Comparison of ENCODE assay signal across 8 mouse cellular contexts in genomic region chr15:73997197-73997940, GRCm38 (mm10).
DNase-seq lines count a peak whose midpoint lies in the region; ATAC-seq and TF ChIP-seq lines count a peak whose summit lies in the region.

No protein-coding gene starts in this region.

- intact Hi-C loops in heart, postnatal 10 days (cut with DNase I) = loop anchor here (2.0 to 5.0 kb wide), 2 partner anchors 415 to 537 kb away; no protein-coding TSS in a partner anchor

- no peak for ATAC-seq in heart, embryonic 12.5 days (ENCODE audit: insufficient number of reproducible peaks, low FRiP score)
- ATAC-seq in embryonic facial prominence, embryonic 11.5 days (replicated peaks; ENCODE audit: insufficient number of reproducible peaks, low FRiP score, low TSS enrichment, low read depth) = no peak
- peak; percentile 54 for ATAC-seq in hindbrain, embryonic 16.5 days
- no peak for ATAC-seq in limb, embryonic 11.5 days (ENCODE audit: insufficient number of reproducible peaks, low FRiP score, low TSS enrichment, low read depth)
- no peak for ATAC-seq in inflammation-experienced regulatory T-cells, adult 6 months

- no peak overlapping the region for H3K4me2 ChIP-seq in heart, embryonic 12.5 days
- no peak overlapping the region for H3K4me2 ChIP-seq in embryonic facial prominence, embryonic 11.5 days (ENCODE audit: low read depth, low read length)
- no peak overlapping the region for H3K4me2 ChIP-seq in hindbrain, embryonic 16.5 days (ENCODE audit: low read length)
- H3K4me2 ChIP-seq in limb, embryonic 11.5 days (ENCODE audit: low read depth, severe bottlenecking) = no peak overlapping the region

- H3K27ac ChIP-seq in heart, embryonic 12.5 days (ENCODE audit: poor library complexity, severe bottlenecking) = no peak overlapping the region
- no peak overlapping the region for H3K27ac ChIP-seq in embryonic facial prominence, embryonic 11.5 days (replicated peaks; ENCODE audit: low read depth, low read length)
- H3K27ac ChIP-seq in hindbrain, embryonic 16.5 days (ENCODE audit: low read depth, low read length) = peak overlapping the region; percentile 30; the same call in 1 of the 2 replicates
- no peak overlapping the region for H3K27ac ChIP-seq in limb, embryonic 11.5 days (replicated peaks; ENCODE audit: low read depth, low read length)
- H3K27ac ChIP-seq in olfactory bulb, adult 2 months (ENCODE audit: insufficient read depth, low read depth, low read length) = peak overlapping the region; percentile 47; the same call in 1 of the 2 replicates

- H3K27me3 ChIP-seq in heart, embryonic 12.5 days (replicated peaks) = peaks cover 48% of the 10 kb centered on the region
- no peaks in the 10 kb centered on the region for H3K27me3 ChIP-seq in embryonic facial prominence, embryonic 11.5 days (ENCODE audit: control insufficient read depth, insufficient read depth, low read length)
- peaks cover 6% of the 10 kb centered on the region; the same call in 1 of the 2 replicates for H3K27me3 ChIP-seq in hindbrain, embryonic 16.5 days (replicated peaks; ENCODE audit: control insufficient read depth, insufficient read depth, low read length)
- 0 out of 2 replicates have a peak, but pooled peaks cover 2% of the 10 kb centered on the region for H3K27me3 ChIP-seq in limb, embryonic 11.5 days (ENCODE audit: control insufficient read depth, insufficient read depth, low read length)

- H3K4me1 ChIP-seq in heart, embryonic 12.5 days (replicated peaks) = peaks cover 4% of the 10 kb centered on the region; the same call in 1 of the 2 replicates
- H3K4me1 ChIP-seq in embryonic facial prominence, embryonic 11.5 days (ENCODE audit: control insufficient read depth, insufficient read depth, low read length) = no peaks in the 10 kb centered on the region
- peaks cover 6% of the 10 kb centered on the region for H3K4me1 ChIP-seq in hindbrain, embryonic 16.5 days (ENCODE audit: control insufficient read depth, insufficient read depth, low read depth, low read length)
- no peaks in the 10 kb centered on the region for H3K4me1 ChIP-seq in limb, embryonic 11.5 days (ENCODE audit: control insufficient read depth, insufficient read depth, low read length)
- peaks cover 30% of the 10 kb centered on the region for H3K4me1 ChIP-seq in olfactory bulb, adult 2 months (ENCODE audit: control insufficient read depth, insufficient read depth, low read length)

- peak; percentile 32 to 54 for DNase-seq in heart, postnatal 10 days
- peak; percentile 77 for DNase-seq in adrenal gland, postnatal 25 days
- peak; percentile 67 for DNase-seq in embryonic facial prominence, embryonic 11.5 days (ENCODE audit: low spot score)
- DNase-seq in limb, embryonic 11.5 days (ENCODE audit: low spot score) = peak; percentile 78

- H3K9me3 ChIP-seq in heart, embryonic 12.5 days (replicated peaks) = no peaks in the 10 kb centered on the region
- H3K9me3 ChIP-seq in embryonic facial prominence, embryonic 11.5 days (replicated peaks; ENCODE audit: control insufficient read depth, low read length) = no peaks in the 10 kb centered on the region
- no peaks in the 10 kb centered on the region for H3K9me3 ChIP-seq in hindbrain, embryonic 16.5 days (ENCODE audit: control insufficient read depth, low read length)
- H3K9me3 ChIP-seq in limb, embryonic 11.5 days (ENCODE audit: control insufficient read depth, low read length) = no peaks in the 10 kb centered on the region

- no peaks in the 10 kb centered on the region for H3K36me3 ChIP-seq in heart, embryonic 12.5 days
- H3K36me3 ChIP-seq in embryonic facial prominence, embryonic 11.5 days (replicated peaks; ENCODE audit: control insufficient read depth, insufficient read depth, low read depth, low read length) = no peaks in the 10 kb centered on the region
- no peaks in the 10 kb centered on the region for H3K36me3 ChIP-seq in hindbrain, embryonic 16.5 days (ENCODE audit: control insufficient read depth, insufficient read depth, low read length)
- H3K36me3 ChIP-seq in limb, embryonic 11.5 days (ENCODE audit: control insufficient read depth, insufficient read depth, low read length) = no peaks in the 10 kb centered on the region

- 19% methylated on average over 17 of the region's 17 CpGs for WGBS in heart, embryonic 12.5 days
- WGBS in embryonic facial prominence, embryonic 11.5 days = 30% methylated on average over 17 of the region's 17 CpGs
- 29% methylated on average over 17 of the region's 17 CpGs for WGBS in hindbrain, embryonic 16.5 days
- 27% methylated on average over 17 of the region's 17 CpGs for WGBS in limb, embryonic 11.5 days
- 18% methylated on average over 17 of the region's 17 CpGs for WGBS in olfactory bulb, adult 2 months

- no peak overlapping the region for H3K9ac ChIP-seq in heart, embryonic 12.5 days
- H3K9ac ChIP-seq in embryonic facial prominence, embryonic 11.5 days (replicated peaks; ENCODE audit: low read length) = no peak overlapping the region
- H3K9ac ChIP-seq in hindbrain, embryonic 16.5 days (ENCODE audit: low read depth, low read length) = no peak overlapping the region; the same call in 1 of the 2 replicates
- no peak overlapping the region for H3K9ac ChIP-seq in limb, embryonic 11.5 days (ENCODE audit: low read length)

- peak; percentile 85 for TF ChIP-seq CTCF in olfactory bulb, adult 2 months (IDR thresholded peaks at IDR 0.05; ENCODE audit: insufficient read depth, low read depth, low read length)

- TF ChIP-seq POLR2A in olfactory bulb, adult 2 months (IDR thresholded peaks at IDR 0.05; ENCODE audit: insufficient read depth, low read depth, low read length) = no peak

- no peak overlapping the region for H3K4me3 ChIP-seq in heart, embryonic 12.5 days
- no peak overlapping the region for H3K4me3 ChIP-seq in embryonic facial prominence, embryonic 11.5 days (ENCODE audit: low read depth, low read length)
- no peak overlapping the region for H3K4me3 ChIP-seq in hindbrain, embryonic 16.5 days (ENCODE audit: low read length)
- no peak overlapping the region for H3K4me3 ChIP-seq in limb, embryonic 11.5 days (ENCODE audit: low read depth, low read length)
- no peak overlapping the region for H3K4me3 ChIP-seq in olfactory bulb, adult 2 months (ENCODE audit: insufficient read depth, low read depth, low read length)

Comparison
In these comparisons a context has a peak if more than half of its experiments do, and no peak if none do; other contexts are left out.
1. H3K27ac ChIP-seq: peak in hindbrain, embryonic 16.5 days (single experiment) and olfactory bulb, adult 2 months (single experiment); none in heart, embryonic 12.5 days (single experiment), embryonic facial prominence, embryonic 11.5 days (single experiment) and limb, embryonic 11.5 days (single experiment).
2. Peak in every context shown above with its lines, with median percentiles within 50 percentile points of each other: DNase-seq.